Mouse (Mus musculus) thymus, adult 2 months (tissue): ENCODE measurements around the gene Zfp316. TPM values are rescaled to one million over a fixed set of nuclear protein-coding genes. Genes with fewer than 3 reads are reported as not detected.

Experiments used
- DNase-seq: peaks from one replicate; pipeline ENCODE4 v3.0.0; 2021
- H3K27ac ChIP-seq: fragments of 200-500 bp; 2 replicates; pipeline ENCODE4 v1.5.1; 2012; ENCODE audit warnings: low read length, control low read depth; ENCODE audit not compliant: control insufficient read depth, insufficient read depth
- H3K27me3 ChIP-seq: fragments of 200-500 bp; 2 replicates; pipeline ENCODE4 v1.6.1; 2012; ENCODE audit warnings: mild to moderate bottlenecking, low read length, moderate library complexity, mixed read lengths; ENCODE audit not compliant: control insufficient read depth, insufficient read depth
- H3K36me3 ChIP-seq: fragments of 200-500 bp; 2 replicates; pipeline ENCODE4 v1.6.1; 2012; ENCODE audit warnings: mild to moderate bottlenecking, low read length, moderate library complexity; ENCODE audit not compliant: control insufficient read depth, insufficient read depth
- H3K4me1 ChIP-seq: fragments of 200-500 bp; replicated peaks from 2 replicates; pipeline ENCODE4 v1.6.1; 2012; ENCODE audit warnings: low read length; ENCODE audit not compliant: control insufficient read depth, insufficient read depth
- H3K4me3 ChIP-seq: fragments of 200-500 bp; 2 replicates; pipeline ENCODE4 v1.5.1; 2012; ENCODE audit warnings: mild to moderate bottlenecking, low read length, control low read depth, moderate library complexity; ENCODE audit not compliant: control insufficient read depth, insufficient read depth
- CTCF ChIP-seq: fragments of 200-500 bp; IDR thresholded peaks from 2 replicates; pipeline ENCODE4 v1.5.1; 2012; ENCODE audit warnings: mild to moderate bottlenecking, control low read depth, low read length, moderate library complexity, borderline replicate concordance; ENCODE audit not compliant: control insufficient read depth, poor library complexity, insufficient read depth; ENCODE audit errors: extremely low read depth
- POLR2A ChIP-seq: fragments of 200-500 bp; IDR thresholded peaks from 2 replicates; pipeline ENCODE4 v1.6.1; 2012; ENCODE audit warnings: mild to moderate bottlenecking, low read length, control low read depth, moderate library complexity; ENCODE audit not compliant: control insufficient read depth, poor library complexity, insufficient read depth; ENCODE audit errors: extremely low read depth
- WGBS: fragments of 180-500 bp; shearing (Covaris S2); methylation state at CpG from one replicate; pipeline ENCODE4 v1.1.7; 2018; 5-methylcytosine and 5-hydroxymethylcytosine counted together
- polyA plus RNA-seq: library from polyadenylated mRNA; depleted of rRNA; stranded (reverse); fragments of >200 nt; gene quantifications from 2 replicates; pipeline ENCODE4 v1.2.3, GENCODE M21; 2012

Zfp316 gene
- polyA plus RNA-seq, 1 experiment = 3.6 TPM

- H3K4me1 ChIP-seq = no peaks in the 10 kb centered on the region; the same call in 1 of the 2 replicates
- no peak overlapping the region for H3K4me3 ChIP-seq
- no peaks in the 10 kb centered on the region for H3K36me3 ChIP-seq
- H3K27ac ChIP-seq = no peak overlapping the region
- no peak for DNase-seq
- TF ChIP-seq CTCF = no peak
- TF ChIP-seq POLR2A = no peak
- 65% methylated on average over 6 of the region's 6 CpGs for WGBS
- peaks cover 14% of the 10 kb centered on the region; the same call in 1 of the 2 replicates for H3K27me3 ChIP-seq
Measured at GRCm38 (mm10) chr5:143252039-143252438, 17.8 kb downstream of the Zfp316 start.

- Histone ChIP-seq H3K36me3 (peaks cover 56% of the 10 kb centered on the region), H3K27me3 (no peaks in the 10 kb centered on the region), H3K4me3 (no peak overlapping the region), H3K4me1 (no peaks in the 10 kb centered on the region), H3K27ac (no peak overlapping the region)
- 97% methylated on average over 26 of the region's 26 CpGs for WGBS
- DNase-seq = no peak
- TF ChIP-seq POLR2A (no peak), CTCF (no peak)
Measured at GRCm38 (mm10) chr5:143244926-143245325, 24.9 kb downstream of the Zfp316 start.

- WGBS = 62% methylated on average over 9 of the region's 9 CpGs
- H3K27me3 ChIP-seq = no peaks in the 10 kb centered on the region
- no peak for DNase-seq
- H3K4me3 ChIP-seq = no peak overlapping the region
- no peak overlapping the region for H3K27ac ChIP-seq
- TF ChIP-seq CTCF = no peak
- no peak for TF ChIP-seq POLR2A
- peaks cover 8% of the 10 kb centered on the region for H3K4me1 ChIP-seq
- H3K36me3 ChIP-seq = peaks cover 12% of the 10 kb centered on the region
Measured at GRCm38 (mm10) chr5:143236036-143236435, 33.8 kb downstream of the Zfp316 start.

- peak; percentile 90 for DNase-seq
- H3K36me3 ChIP-seq = peaks cover 4% of the 10 kb centered on the region
- peak; percentile 66 for TF ChIP-seq CTCF
- peak; percentile 76 for TF ChIP-seq POLR2A
- no peaks in the 10 kb centered on the region for H3K27me3 ChIP-seq
- no peak within 1 kb of the TSS for H3K27ac ChIP-seq
- H3K4me3 ChIP-seq = peak within 1 kb of the TSS; percentile 60
- peaks cover 8% of the 10 kb centered on the region for H3K4me1 ChIP-seq
- WGBS = under 1% methylated on average over 58 of the region's 58 CpGs
Measured at GRCm38 (mm10) chr5:143235028-143235693, 34.7 kb downstream of the Zfp316 start, which contains the start of gene Zfp12. Gene Zfp12, plus strand, starts transcription at chr5:143235163.

- no peak within 1 kb of the TSS for H3K27ac ChIP-seq
- no peak for DNase-seq
- TF ChIP-seq CTCF = no peak
- no peak for TF ChIP-seq POLR2A
- H3K36me3 ChIP-seq = no peaks in the 10 kb centered on the region
- H3K27me3 ChIP-seq = no peaks in the 10 kb centered on the region
- WGBS = 91% methylated on average over 3 of the region's 3 CpGs
- H3K4me1 ChIP-seq = no peaks in the 10 kb centered on the region
- no peak within 1 kb of the TSS for H3K4me3 ChIP-seq
Measured at GRCm38 (mm10) chr5:143226790-143227189, 43.0 kb downstream of the Zfp316 start, which contains the start of gene Spdye4a. Gene Spdye4a, minus strand, starts transcription at chr5:143226890.

- H3K27me3 ChIP-seq = no peaks in the 10 kb centered on the region
- 92% methylated on average over 1 of the region's 1 CpGs for WGBS
Measured at GRCm38 (mm10) chr5:143222287-143222686, 47.5 kb downstream of the Zfp316 start.

More at GRCm38 (mm10) chr5:143222287-143222686, 47.5 kb downstream of the Zfp316 start:
- Histone ChIP-seq H3K4me1 (no peaks in the 10 kb centered on the region), H3K36me3 (no peaks in the 10 kb centered on the region), H3K27ac (no peak overlapping the region), H3K4me3 (no peak overlapping the region)
- no peak for TF ChIP-seq CTCF
- no peak for TF ChIP-seq POLR2A
- no peak for DNase-seq
